Mouse (Mus musculus): ENCODE data around the gene Mat2a. TPM values are rescaled to one million over a fixed set of nuclear protein-coding genes. Genes with fewer than 3 reads are reported as not detected.

Mat2a gene
- polyA plus RNA-seq, 1 experiment from 2014 or later = 131 TPM

- Histone ChIP-seq H3K27ac (ENCODE audit: low read length) (no peak overlapping the region), H3K36me3 (ENCODE audit: control insufficient read depth, insufficient read depth) (peaks cover 55% of the 10 kb centered on the region), H3K27me3 (ENCODE audit: control insufficient read depth, insufficient read depth, low read depth, low read length) (no peaks in the 10 kb centered on the region), H3K4me3 (ENCODE audit: low read depth, low read length) (no peak overlapping the region), H3K4me2 (ENCODE audit: low read depth, low read length) (no peak overlapping the region), H3K4me1 (ENCODE audit: control insufficient read depth, low read depth, low read length) (no peaks in the 10 kb centered on the region), H3K9ac (ENCODE audit: low read depth, low read length) (no peak overlapping the region), H3K9me3 (replicated peaks; ENCODE audit: control insufficient read depth, low read length) (no peaks in the 10 kb centered on the region)
- 41% methylated on average over 8 of the region's 8 CpGs for WGBS (ENCODE audit: insufficient replicate concordance)
- peak; percentile 62; the same call in 1 of the 2 replicates for ATAC-seq (ENCODE audit: low read depth)
Observed at GRCm38 (mm10) chr6:72428036-72428435, 11.3 kb downstream of the Mat2a start.

- H3K36me3 ChIP-seq (ENCODE audit: control insufficient read depth, insufficient read depth) = peaks cover 44% of the 10 kb centered on the region
- no peak overlapping the region for H3K9ac ChIP-seq (ENCODE audit: low read depth, low read length)
- H3K4me1 ChIP-seq (ENCODE audit: control insufficient read depth, low read depth, low read length) = peaks cover 1% of the 10 kb centered on the region
- H3K4me2 ChIP-seq (ENCODE audit: low read depth, low read length) = no peak overlapping the region
- H3K27me3 ChIP-seq (ENCODE audit: control insufficient read depth, insufficient read depth, low read depth, low read length) = no peaks in the 10 kb centered on the region
- no peak overlapping the region for H3K27ac ChIP-seq (ENCODE audit: low read length)
- no peak overlapping the region for H3K4me3 ChIP-seq (ENCODE audit: low read depth, low read length)
- H3K9me3 ChIP-seq (replicated peaks; ENCODE audit: control insufficient read depth, low read length) = no peaks in the 10 kb centered on the region
- WGBS (ENCODE audit: insufficient replicate concordance) = 84% methylated on average over 11 of the region's 11 CpGs
- no peak for ATAC-seq (ENCODE audit: low read depth)
Observed at GRCm38 (mm10) chr6:72425646-72426045, 13.7 kb downstream of the Mat2a start.

GRCm38 (mm10) chr6:72420901-72421300, 18.5 kb downstream of the Mat2a start:
- Histone ChIP-seq H3K27ac (ENCODE audit: low read length) (no peak overlapping the region), H3K36me3 (ENCODE audit: control insufficient read depth, insufficient read depth) (peaks cover 34% of the 10 kb centered on the region), H3K9ac (ENCODE audit: low read depth, low read length) (no peak overlapping the region), H3K4me1 (ENCODE audit: control insufficient read depth, low read depth, low read length) (peaks cover 24% of the 10 kb centered on the region), H3K4me2 (ENCODE audit: low read depth, low read length) (no peak overlapping the region), H3K4me3 (ENCODE audit: low read depth, low read length) (no peak overlapping the region), H3K27me3 (ENCODE audit: control insufficient read depth, insufficient read depth, low read depth, low read length) (no peaks in the 10 kb centered on the region), H3K9me3 (replicated peaks; ENCODE audit: control insufficient read depth, low read length) (no peaks in the 10 kb centered on the region)
- no peak for ATAC-seq (ENCODE audit: low read depth)
- WGBS (ENCODE audit: insufficient replicate concordance) = 78% methylated on average over 10 of the region's 10 CpGs

GRCm38 (mm10) chr6:72419806-72420205, 19.6 kb downstream of the Mat2a start:
- no peak overlapping the region for H3K27ac ChIP-seq (ENCODE audit: low read length)
- no peaks in the 10 kb centered on the region for H3K9me3 ChIP-seq (replicated peaks; ENCODE audit: control insufficient read depth, low read length)
- no peaks in the 10 kb centered on the region for H3K27me3 ChIP-seq (ENCODE audit: control insufficient read depth, insufficient read depth, low read depth, low read length)
- no peak overlapping the region for H3K4me2 ChIP-seq (ENCODE audit: low read depth, low read length)
- WGBS (ENCODE audit: insufficient replicate concordance) = 52% methylated on average over 1 of the region's 1 CpGs
- ATAC-seq (ENCODE audit: low read depth) = no peak
- H3K9ac ChIP-seq (ENCODE audit: low read depth, low read length) = no peak overlapping the region
- H3K4me3 ChIP-seq (ENCODE audit: low read depth, low read length) = no peak overlapping the region
- H3K36me3 ChIP-seq (ENCODE audit: control insufficient read depth, insufficient read depth) = peaks cover 23% of the 10 kb centered on the region
- H3K4me1 ChIP-seq (ENCODE audit: control insufficient read depth, low read depth, low read length) = peaks cover 28% of the 10 kb centered on the region

GRCm38 (mm10) chr6:72418279-72418678, 21.1 kb downstream of the Mat2a start:
- 26% methylated on average over 4 of the region's 4 CpGs for WGBS (ENCODE audit: insufficient replicate concordance)
- Histone ChIP-seq H3K27me3 (ENCODE audit: control insufficient read depth, insufficient read depth, low read depth, low read length) (no peaks in the 10 kb centered on the region), H3K27ac (ENCODE audit: low read length) (peak overlapping the region; percentile 51; the same call in 1 of the 2 replicates), H3K4me1 (ENCODE audit: control insufficient read depth, low read depth, low read length) (peaks cover 35% of the 10 kb centered on the region), H3K4me3 (ENCODE audit: low read depth, low read length) (no peak overlapping the region), H3K36me3 (ENCODE audit: control insufficient read depth, insufficient read depth) (peaks cover 10% of the 10 kb centered on the region), H3K9me3 (replicated peaks; ENCODE audit: control insufficient read depth, low read length) (no peaks in the 10 kb centered on the region), H3K9ac (ENCODE audit: low read depth, low read length) (0 out of 2 replicates have a peak overlapping the region, but pooled peaks have one; percentile 4), H3K4me2 (ENCODE audit: low read depth, low read length) (no peak overlapping the region; the same call in 1 of the 2 replicates)
- ATAC-seq (ENCODE audit: low read depth) = peak; percentile 33; the same call in 1 of the 2 replicates

- Histone ChIP-seq H3K36me3 (ENCODE audit: control insufficient read depth, insufficient read depth) (peaks cover 3% of the 10 kb centered on the region), H3K4me1 (ENCODE audit: control insufficient read depth, low read depth, low read length) (peaks cover 35% of the 10 kb centered on the region), H3K9me3 (replicated peaks; ENCODE audit: control insufficient read depth, low read length) (no peaks in the 10 kb centered on the region), H3K27me3 (ENCODE audit: control insufficient read depth, insufficient read depth, low read depth, low read length) (no peaks in the 10 kb centered on the region), H3K9ac (ENCODE audit: low read depth, low read length) (no peak overlapping the region), H3K4me3 (ENCODE audit: low read depth, low read length) (peak overlapping the region; percentile 68), H3K27ac (ENCODE audit: low read length) (peak overlapping the region; percentile 79), H3K4me2 (ENCODE audit: low read depth, low read length) (peak overlapping the region; percentile 75)
- 68% methylated on average over 7 of the region's 7 CpGs for WGBS (ENCODE audit: insufficient replicate concordance)
- peak; percentile 41 for ATAC-seq (ENCODE audit: low read depth)
Observed at GRCm38 (mm10) chr6:72415964-72416772, 23.2 kb downstream of the Mat2a start.

- H3K36me3 ChIP-seq (ENCODE audit: control insufficient read depth, insufficient read depth) = peaks cover 3% of the 10 kb centered on the region
- peak overlapping the region; percentile 68 for H3K4me3 ChIP-seq (ENCODE audit: low read depth, low read length)
- no peak for ATAC-seq (ENCODE audit: low read depth)
- WGBS (ENCODE audit: insufficient replicate concordance) = 64% methylated on average over 5 of the region's 5 CpGs
- H3K27ac ChIP-seq (ENCODE audit: low read length) = peak overlapping the region; percentile 52
- no peaks in the 10 kb centered on the region for H3K9me3 ChIP-seq (replicated peaks; ENCODE audit: control insufficient read depth, low read length)
- peaks cover 32% of the 10 kb centered on the region for H3K4me1 ChIP-seq (ENCODE audit: control insufficient read depth, low read depth, low read length)
- H3K9ac ChIP-seq (ENCODE audit: low read depth, low read length) = peak overlapping the region; percentile 75; the same call in 1 of the 2 replicates
- H3K4me2 ChIP-seq (ENCODE audit: low read depth, low read length) = peak overlapping the region; percentile 75
- no peaks in the 10 kb centered on the region for H3K27me3 ChIP-seq (ENCODE audit: control insufficient read depth, insufficient read depth, low read depth, low read length)
Observed at GRCm38 (mm10) chr6:72415181-72415580, 24.2 kb downstream of the Mat2a start.

GRCm38 (mm10) chr6:72414076-72414756, 25.1 kb downstream of the Mat2a start, which contains the start of gene Ggcx:
Ggcx (plus strand) TSS chr6:72414308.
- Histone ChIP-seq H3K27me3 (ENCODE audit: control insufficient read depth, insufficient read depth, low read depth, low read length) (no peaks in the 10 kb centered on the region), H3K4me1 (ENCODE audit: control insufficient read depth, low read depth, low read length) (peaks cover 32% of the 10 kb centered on the region), H3K9me3 (replicated peaks; ENCODE audit: control insufficient read depth, low read length) (no peaks in the 10 kb centered on the region), H3K36me3 (ENCODE audit: control insufficient read depth, insufficient read depth) (peaks cover 3% of the 10 kb centered on the region), H3K27ac (ENCODE audit: low read length) (peak within 1 kb of the TSS; percentile 52), H3K4me3 (ENCODE audit: low read depth, low read length) (peak within 1 kb of the TSS; percentile 68), H3K4me2 (ENCODE audit: low read depth, low read length) (peak within 1 kb of the TSS; percentile 75), H3K9ac (ENCODE audit: low read depth, low read length) (peak within 1 kb of the TSS; percentile 75)
- under 1% methylated on average over 33 of the region's 33 CpGs for WGBS (ENCODE audit: insufficient replicate concordance)
- peak; percentile 88 for ATAC-seq (ENCODE audit: low read depth)

GRCm38 (mm10) chr6:72410518-72410917, 28.8 kb downstream of the Mat2a start:
- peaks cover 14% of the 10 kb centered on the region for H3K4me1 ChIP-seq (ENCODE audit: control insufficient read depth, low read depth, low read length)
- no peak for ATAC-seq (ENCODE audit: low read depth)

More at GRCm38 (mm10) chr6:72410518-72410917, 28.8 kb downstream of the Mat2a start:
- 24% methylated on average over 7 of the region's 7 CpGs for WGBS (ENCODE audit: insufficient replicate concordance)
- Histone ChIP-seq H3K4me3 (ENCODE audit: low read depth, low read length) (no peak overlapping the region), H3K9me3 (replicated peaks; ENCODE audit: control insufficient read depth, low read length) (no peaks in the 10 kb centered on the region), H3K27ac (ENCODE audit: low read length) (no peak overlapping the region), H3K9ac (ENCODE audit: low read depth, low read length) (peak overlapping the region; percentile 14; the same call in 1 of the 2 replicates), H3K27me3 (ENCODE audit: control insufficient read depth, insufficient read depth, low read depth, low read length) (no peaks in the 10 kb centered on the region), H3K36me3 (ENCODE audit: control insufficient read depth, insufficient read depth) (no peaks in the 10 kb centered on the region), H3K4me2 (ENCODE audit: low read depth, low read length) (no peak overlapping the region)
